Mouse (Mus musculus): ENCODE measurements at regions not wholly inside any gene's neighbourhood (a gene's known extent, or its start where the extent isn't known, plus 50 kb on each side); places are given as distances from the start of the nearest gene placed in this dataset.

DNA sequence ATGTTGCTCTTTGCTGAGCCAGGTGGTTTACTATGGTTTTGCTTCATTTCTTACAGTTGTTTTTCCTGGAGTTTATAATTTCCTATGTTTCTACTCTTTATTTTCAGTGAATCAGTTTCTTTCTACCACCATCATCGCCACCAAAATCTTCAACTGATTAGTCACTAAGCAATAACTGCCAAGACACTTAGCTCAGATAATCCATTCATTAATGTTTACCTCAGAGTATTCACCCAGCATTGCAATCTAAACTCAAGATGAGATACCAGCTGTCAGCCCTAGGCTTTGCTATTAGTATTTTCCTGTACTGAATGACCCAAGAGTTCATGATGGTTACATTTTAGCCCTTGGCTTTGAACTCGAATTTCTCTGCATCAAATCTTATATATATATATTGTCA is 96.8 kb upstream of the Cadm1 start:
- Histone ChIP-seq H3K4me1 (ENCODE audit: control insufficient read depth, insufficient read depth, low read length) (no peaks in the 10 kb centered on the region), H3K4me2 (ENCODE audit: low read depth, low read length) (no peak overlapping the region), H3K27me3 (ENCODE audit: control insufficient read depth, insufficient read depth, low read length) (no peaks in the 10 kb centered on the region), H3K36me3 (ENCODE audit: control insufficient read depth, insufficient read depth, low read length) (no peaks in the 10 kb centered on the region), H3K9ac (ENCODE audit: low read length) (no peak overlapping the region), H3K9me3 (replicated peaks; ENCODE audit: control insufficient read depth, low read length) (no peaks in the 10 kb centered on the region), H3K27ac (ENCODE audit: low read length) (no peak overlapping the region), H3K4me3 (replicated peaks; ENCODE audit: low read length) (no peak overlapping the region)
- 58% methylated on average over 2 of the region's 2 CpGs for WGBS
- ATAC-seq (ENCODE audit: insufficient read depth, low FRiP score), result no peak

GRCm38 (mm10) chr9:47434091-47434490 is 95.9 kb upstream of the Cadm1 start:
- Histone ChIP-seq H3K36me3 (ENCODE audit: control insufficient read depth, insufficient read depth, low read length) (no peaks in the 10 kb centered on the region), H3K9me3 (replicated peaks; ENCODE audit: control insufficient read depth, low read length) (no peaks in the 10 kb centered on the region), H3K4me2 (ENCODE audit: low read depth, low read length) (no peak overlapping the region), H3K4me3 (replicated peaks; ENCODE audit: low read length) (no peak overlapping the region), H3K27me3 (ENCODE audit: control insufficient read depth, insufficient read depth, low read length) (no peaks in the 10 kb centered on the region), H3K4me1 (ENCODE audit: control insufficient read depth, insufficient read depth, low read length) (no peaks in the 10 kb centered on the region), H3K27ac (ENCODE audit: low read length) (no peak overlapping the region), H3K9ac (ENCODE audit: low read length) (no peak overlapping the region)
- no peak for ATAC-seq (ENCODE audit: insufficient read depth, low FRiP score)
- WGBS, result 88% methylated on average over 2 of the region's 2 CpGs

GRCm38 (mm10) chr9:47438976-47439375 is 91.0 kb upstream of the Cadm1 start:
- no peak for ATAC-seq (ENCODE audit: insufficient read depth, low FRiP score)
- Histone ChIP-seq H3K36me3 (ENCODE audit: control insufficient read depth, insufficient read depth, low read length) (no peaks in the 10 kb centered on the region), H3K27ac (ENCODE audit: low read length) (no peak overlapping the region), H3K27me3 (ENCODE audit: control insufficient read depth, insufficient read depth, low read length) (no peaks in the 10 kb centered on the region), H3K9ac (ENCODE audit: low read length) (no peak overlapping the region), H3K4me1 (ENCODE audit: control insufficient read depth, insufficient read depth, low read length) (no peaks in the 10 kb centered on the region), H3K4me3 (replicated peaks; ENCODE audit: low read length) (no peak overlapping the region), H3K4me2 (ENCODE audit: low read depth, low read length) (no peak overlapping the region), H3K9me3 (replicated peaks; ENCODE audit: control insufficient read depth, low read length) (no peaks in the 10 kb centered on the region)
- 64% methylated on average over 4 of the region's 4 CpGs for WGBS

GRCm38 (mm10) chr9:47439506-47439905 is 90.5 kb upstream of the Cadm1 start:
- peak overlapping the region; percentile 38 for H3K4me2 ChIP-seq (ENCODE audit: low read depth, low read length)
- WGBS, result 21% methylated on average over 11 of the region's 11 CpGs
- no peaks in the 10 kb centered on the region for H3K9me3 ChIP-seq (replicated peaks; ENCODE audit: control insufficient read depth, low read length)
- no peaks in the 10 kb centered on the region for H3K4me1 ChIP-seq (ENCODE audit: control insufficient read depth, insufficient read depth, low read length)
- H3K36me3 ChIP-seq (ENCODE audit: control insufficient read depth, insufficient read depth, low read length), result no peaks in the 10 kb centered on the region
- no peak overlapping the region for H3K9ac ChIP-seq (ENCODE audit: low read length)
- H3K27ac ChIP-seq (ENCODE audit: low read length), result no peak overlapping the region
- peak overlapping the region; percentile 11 for H3K4me3 ChIP-seq (replicated peaks; ENCODE audit: low read length)
- no peaks in the 10 kb centered on the region for H3K27me3 ChIP-seq (ENCODE audit: control insufficient read depth, insufficient read depth, low read length)
- ATAC-seq (ENCODE audit: insufficient read depth, low FRiP score), result no peak

DNA sequence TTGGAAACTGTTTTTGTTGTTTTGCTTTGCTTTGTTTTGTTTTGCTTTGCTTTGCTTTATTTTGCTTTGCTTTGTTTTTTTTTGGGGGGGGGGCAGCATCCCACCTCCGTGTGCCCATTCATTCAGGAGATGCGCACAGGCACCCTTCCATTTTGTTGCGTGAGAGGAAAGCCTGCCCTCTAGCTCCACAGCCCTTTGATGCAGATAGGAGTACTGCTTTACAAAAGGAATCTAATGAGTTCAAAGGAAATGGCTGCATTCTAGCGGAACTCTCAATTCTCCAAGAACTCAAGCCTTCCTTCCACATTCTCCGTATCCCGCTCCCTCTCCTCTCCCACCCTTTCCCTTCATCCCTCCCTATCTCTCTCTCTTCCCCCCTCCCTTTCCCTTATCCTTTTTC is 89.8 kb upstream of the Cadm1 start:
- Histone ChIP-seq H3K4me1 (ENCODE audit: control insufficient read depth, insufficient read depth, low read length) (no peaks in the 10 kb centered on the region), H3K9me3 (replicated peaks; ENCODE audit: control insufficient read depth, low read length) (no peaks in the 10 kb centered on the region), H3K4me2 (ENCODE audit: low read depth, low read length) (peak overlapping the region; percentile 38), H3K4me3 (replicated peaks; ENCODE audit: low read length) (peak overlapping the region; percentile 11), H3K9ac (ENCODE audit: low read length) (no peak overlapping the region), H3K36me3 (ENCODE audit: control insufficient read depth, insufficient read depth, low read length) (no peaks in the 10 kb centered on the region), H3K27me3 (ENCODE audit: control insufficient read depth, insufficient read depth, low read length) (no peaks in the 10 kb centered on the region), H3K27ac (ENCODE audit: low read length) (no peak overlapping the region)
- WGBS, result 24% methylated on average over 6 of the region's 6 CpGs
- no peak for ATAC-seq (ENCODE audit: insufficient read depth, low FRiP score)

- H3K4me1 ChIP-seq (ENCODE audit: control insufficient read depth, insufficient read depth, low read length), result no peaks in the 10 kb centered on the region
- H3K9ac ChIP-seq (ENCODE audit: low read length), result no peak overlapping the region
- no peaks in the 10 kb centered on the region for H3K9me3 ChIP-seq (replicated peaks; ENCODE audit: control insufficient read depth, low read length)
- no peaks in the 10 kb centered on the region for H3K27me3 ChIP-seq (ENCODE audit: control insufficient read depth, insufficient read depth, low read length)
- no peaks in the 10 kb centered on the region for H3K36me3 ChIP-seq (ENCODE audit: control insufficient read depth, insufficient read depth, low read length)
- H3K4me2 ChIP-seq (ENCODE audit: low read depth, low read length), result no peak overlapping the region
- no peak overlapping the region for H3K27ac ChIP-seq (ENCODE audit: low read length)
- no peak overlapping the region for H3K4me3 ChIP-seq (replicated peaks; ENCODE audit: low read length)
- ATAC-seq (ENCODE audit: insufficient read depth, low FRiP score), result no peak
- 78% methylated on average over 8 of the region's 8 CpGs for WGBS
Measured at GRCm38 (mm10) chr9:47441155-47441554, 88.8 kb upstream of the Cadm1 start.

DNA sequence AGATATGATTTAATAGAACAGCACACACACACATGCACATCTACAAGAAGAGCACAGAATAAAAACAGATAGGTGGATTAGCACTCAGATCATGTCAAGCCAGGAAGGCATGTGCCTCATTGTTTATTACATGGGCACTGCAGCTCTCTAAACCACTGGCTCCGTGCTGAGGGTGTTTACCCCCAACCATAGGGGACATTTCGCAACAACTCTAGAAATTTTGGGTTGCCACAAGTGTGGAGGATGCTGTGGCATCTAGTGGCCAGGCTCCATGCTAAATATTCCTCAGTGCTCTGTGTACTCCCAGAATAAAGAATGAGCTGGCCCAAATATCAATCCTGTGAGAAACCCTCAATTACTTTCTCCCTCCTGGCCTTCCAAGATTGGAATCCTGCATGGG is 85.8 kb upstream of the Cadm1 start:
- H3K27ac ChIP-seq (ENCODE audit: low read length), result no peak overlapping the region
- WGBS, result 72% methylated on average over 2 of the region's 2 CpGs
- no peak for ATAC-seq (ENCODE audit: insufficient read depth, low FRiP score)

DNA sequence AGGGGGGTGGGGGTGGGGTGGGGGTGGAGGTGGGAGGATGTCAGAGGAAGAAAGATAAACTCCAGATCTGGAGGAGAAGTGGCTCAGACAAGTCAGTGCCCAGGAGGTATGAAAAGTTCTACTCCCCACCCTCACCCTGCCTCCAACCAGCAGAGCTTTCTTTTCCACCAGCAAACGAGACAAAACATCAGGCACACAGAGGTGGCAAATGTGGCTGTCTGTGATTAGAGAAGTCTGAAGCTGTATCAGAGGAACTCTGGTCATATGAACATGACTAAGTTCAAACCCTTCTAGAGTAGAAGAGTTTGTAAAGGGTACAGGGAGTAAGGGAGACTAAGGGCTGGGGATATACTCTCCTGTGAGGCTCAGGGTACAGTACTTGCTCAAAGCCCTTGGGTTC is 85.2 kb upstream of the Cadm1 start:
- H3K4me2 ChIP-seq (ENCODE audit: low read depth, low read length), result no peak overlapping the region
- no peaks in the 10 kb centered on the region for H3K4me1 ChIP-seq (ENCODE audit: control insufficient read depth, insufficient read depth, low read length)
- no peaks in the 10 kb centered on the region for H3K9me3 ChIP-seq (replicated peaks; ENCODE audit: control insufficient read depth, low read length)
- H3K27me3 ChIP-seq (ENCODE audit: control insufficient read depth, insufficient read depth, low read length), result no peaks in the 10 kb centered on the region
- no peak overlapping the region for H3K9ac ChIP-seq (ENCODE audit: low read length)
- no peak for ATAC-seq (ENCODE audit: insufficient read depth, low FRiP score)
- H3K27ac ChIP-seq (ENCODE audit: low read length), result no peak overlapping the region
- 17% methylated on average over 1 of the region's 1 CpGs for WGBS
- H3K4me3 ChIP-seq (replicated peaks; ENCODE audit: low read length), result no peak overlapping the region
- no peaks in the 10 kb centered on the region for H3K36me3 ChIP-seq (ENCODE audit: control insufficient read depth, insufficient read depth, low read length)

More for the DNA sequence above, 85.8 kb upstream of the Cadm1 start:
- Histone ChIP-seq H3K4me1 (ENCODE audit: control insufficient read depth, insufficient read depth, low read length) (no peaks in the 10 kb centered on the region), H3K36me3 (ENCODE audit: control insufficient read depth, insufficient read depth, low read length) (no peaks in the 10 kb centered on the region), H3K4me2 (ENCODE audit: low read depth, low read length) (no peak overlapping the region), H3K27me3 (ENCODE audit: control insufficient read depth, insufficient read depth, low read length) (no peaks in the 10 kb centered on the region), H3K4me3 (replicated peaks; ENCODE audit: low read length) (no peak overlapping the region), H3K9ac (ENCODE audit: low read length) (no peak overlapping the region), H3K9me3 (replicated peaks; ENCODE audit: control insufficient read depth, low read length) (no peaks in the 10 kb centered on the region)

- WGBS, result 53% methylated on average over 6 of the region's 6 CpGs
- ATAC-seq (ENCODE audit: insufficient read depth, low FRiP score), result no peak
- H3K36me3 ChIP-seq (ENCODE audit: control insufficient read depth, insufficient read depth, low read length), result no peaks in the 10 kb centered on the region
Measured at GRCm38 (mm10) chr9:47445332-47445731, 84.6 kb upstream of the Cadm1 start.

GRCm38 (mm10) chr9:47452752-47453151 is 77.2 kb upstream of the Cadm1 start:
- ATAC-seq (ENCODE audit: insufficient read depth, low FRiP score), result no peak
- no peaks in the 10 kb centered on the region for H3K9me3 ChIP-seq (replicated peaks; ENCODE audit: control insufficient read depth, low read length)
- H3K27me3 ChIP-seq (ENCODE audit: control insufficient read depth, insufficient read depth, low read length), result no peaks in the 10 kb centered on the region
- H3K9ac ChIP-seq (ENCODE audit: low read length), result no peak overlapping the region
- no peak overlapping the region for H3K4me2 ChIP-seq (ENCODE audit: low read depth, low read length)
- 77% methylated on average over 4 of the region's 4 CpGs for WGBS
- H3K27ac ChIP-seq (ENCODE audit: low read length), result no peak overlapping the region
- no peaks in the 10 kb centered on the region for H3K4me1 ChIP-seq (ENCODE audit: control insufficient read depth, insufficient read depth, low read length)
- H3K36me3 ChIP-seq (ENCODE audit: control insufficient read depth, insufficient read depth, low read length), result no peaks in the 10 kb centered on the region
- no peak overlapping the region for H3K4me3 ChIP-seq (replicated peaks; ENCODE audit: low read length)

More at GRCm38 (mm10) chr9:47445332-47445731, 84.6 kb upstream of the Cadm1 start:
- no peaks in the 10 kb centered on the region for H3K27me3 ChIP-seq (ENCODE audit: control insufficient read depth, insufficient read depth, low read length)
- H3K4me2 ChIP-seq (ENCODE audit: low read depth, low read length), result no peak overlapping the region
- no peak overlapping the region for H3K27ac ChIP-seq (ENCODE audit: low read length)
- no peak overlapping the region for H3K4me3 ChIP-seq (replicated peaks; ENCODE audit: low read length)
- H3K4me1 ChIP-seq (ENCODE audit: control insufficient read depth, insufficient read depth, low read length), result no peaks in the 10 kb centered on the region
- H3K9me3 ChIP-seq (replicated peaks; ENCODE audit: control insufficient read depth, low read length), result no peaks in the 10 kb centered on the region
- no peak overlapping the region for H3K9ac ChIP-seq (ENCODE audit: low read length)

Data from stomach, embryonic 16.5 days (tissue).